Mouse (Mus musculus) C2C12 (cell line): Measurements from ENCODE around the gene Trpv4. TPM values are rescaled to one million over a fixed set of nuclear protein-coding genes. Genes with fewer than 3 reads are reported as not detected.

Source experiments
- H3K27me3 ChIP-seq: one replicate; pipeline ENCODE4 v1.6.1; 2011; ENCODE audit not compliant: control insufficient read depth, insufficient read depth, insufficient read length
- H3K36me3 ChIP-seq: one replicate; pipeline ENCODE4 v1.6.1; 2011; ENCODE audit not compliant: control insufficient read depth, insufficient read depth
- H3K4me3 ChIP-seq: one replicate; pipeline ENCODE4 v1.5.1; 2011; ENCODE audit warnings: mild to moderate bottlenecking, control low read depth; ENCODE audit not compliant: poor library complexity, insufficient read depth, severe bottlenecking
- H3K79me2 ChIP-seq: one replicate; pipeline ENCODE4 v1.6.1; 2011; ENCODE audit not compliant: control insufficient read depth, insufficient read depth
- H3K79me3 ChIP-seq: one replicate; pipeline ENCODE4 v1.6.1; 2011; ENCODE audit warnings: low read depth, control low read depth
- H3ac ChIP-seq: one replicate; pipeline ENCODE3; 2011; ENCODE audit warnings: low read depth; ENCODE audit not compliant: control insufficient read depth, insufficient read length
- CEBPB ChIP-seq: IDR thresholded peaks from one replicate; pipeline ENCODE4 v1.6.1; 2011; ENCODE audit warnings: low read depth, mild to moderate bottlenecking, control low read depth, moderate library complexity
- CTCF ChIP-seq: IDR thresholded peaks from one replicate; pipeline ENCODE4 v1.5.1; 2011; ENCODE audit not compliant: control insufficient read depth, insufficient read depth, insufficient read length
- FOSL1 ChIP-seq: IDR thresholded peaks from one replicate; pipeline ENCODE4 v1.8.0; 2011; ENCODE audit warnings: mild to moderate bottlenecking, low read length; ENCODE audit not compliant: poor library complexity, insufficient read depth, severe bottlenecking
- MAX ChIP-seq: IDR thresholded peaks from one replicate; pipeline ENCODE4 v1.6.1; 2011; ENCODE audit warnings: mild to moderate bottlenecking, control low read depth
- MYOD1 ChIP-seq: IDR thresholded peaks from one replicate; pipeline ENCODE4 v1.6.1; 2011; ENCODE audit warnings: low read depth; ENCODE audit not compliant: control insufficient read depth, insufficient read length
- MYOG ChIP-seq: IDR thresholded peaks from one replicate; pipeline ENCODE4 v1.6.1; 2011; ENCODE audit not compliant: control insufficient read depth, insufficient read length; ENCODE audit errors: extremely low read depth
- USF1 ChIP-seq: IDR thresholded peaks from one replicate; pipeline ENCODE4 v1.6.1; 2011; ENCODE audit warnings: low read depth, mild to moderate bottlenecking, control low read depth, moderate library complexity
- long read RNA-seq, 2 experiments: library from polyadenylated mRNA; unstranded; transcript quantifications; one replicate each; pipeline ENCODE4 v2.0.0; 2019 to 2020
- polyA plus RNA-seq: library from polyadenylated mRNA; unstranded; fragments of >200 nt; fragmentation: generic; extraction: Trizol; gene quantifications from one replicate; pipeline ENCODE4 v1.2.1, GENCODE M21; 2012; ENCODE audit warnings: missing spikeins

Trpv4 gene
- polyA plus RNA-seq: 0.55 TPM
- long read RNA-seq, experiment 1: 0 reads
- long read RNA-seq, experiment 2, partial matches to known transcripts: 1 of 6 reads
- long read RNA-seq, experiment 2, other reads (novel, unspliced or antisense): 1 of 6 reads

GRCm38 (mm10) chr5:114658255-114658654 lies at the start of gene Trpv4:
Trpv4 (minus strand) TSS chr5:114658421.
- Histone ChIP-seq H3K79me3 (no peaks in the 10 kb centered on the region), H3ac (peak within 1 kb of the TSS; percentile 21), H3K79me2 (no peaks in the 10 kb centered on the region), H3K27me3 (no peaks in the 10 kb centered on the region), H3K36me3 (no peaks in the 10 kb centered on the region), H3K4me3 (no peak within 1 kb of the TSS)
- TF ChIP-seq FOSL1: no peak
- no peak for TF ChIP-seq USF1
- TF ChIP-seq CTCF: no peak
- TF ChIP-seq MYOG: no peak
- no peak for TF ChIP-seq MAX
- no peak for TF ChIP-seq MYOD1
- no peak for TF ChIP-seq CEBPB

GRCm38 (mm10) chr5:114707265-114708068 lies 49.2 kb upstream of the Trpv4 start, which contains the start of gene Tchp:
Tchp (plus strand) TSS chr5:114707760.
- Histone ChIP-seq H3ac (peak within 1 kb of the TSS; percentile 93), H3K36me3 (peaks cover 18% of the 10 kb centered on the region), H3K79me2 (peaks cover 10% of the 10 kb centered on the region), H3K27me3 (peaks cover 6% of the 10 kb centered on the region), H3K79me3 (no peaks in the 10 kb centered on the region), H3K4me3 (peak within 1 kb of the TSS; percentile 64)
- no peak for TF ChIP-seq MAX
- TF ChIP-seq MYOG: no peak
- TF ChIP-seq CEBPB: no peak
- TF ChIP-seq MYOD1: no peak
- TF ChIP-seq CTCF: no peak
- TF ChIP-seq FOSL1: no peak
- TF ChIP-seq USF1: no peak

GRCm38 (mm10) chr5:114702403-114703392 lies 44.5 kb upstream of the Trpv4 start:
- Histone ChIP-seq H3K79me2 (no peaks in the 10 kb centered on the region), H3ac (no peak overlapping the region), H3K79me3 (no peaks in the 10 kb centered on the region), H3K4me3 (no peak overlapping the region), H3K36me3 (no peaks in the 10 kb centered on the region), H3K27me3 (peaks cover 6% of the 10 kb centered on the region)
- TF ChIP-seq CTCF: peak; percentile 59
- TF ChIP-seq MYOD1: no peak
- TF ChIP-seq MYOG: no peak
- no peak for TF ChIP-seq MAX

GRCm38 (mm10) chr5:114699015-114699414 lies 40.8 kb upstream of the Trpv4 start:
- no peaks in the 10 kb centered on the region for H3K36me3 ChIP-seq
- H3ac ChIP-seq: no peak overlapping the region
- H3K79me3 ChIP-seq: no peaks in the 10 kb centered on the region
- TF ChIP-seq CTCF: no peak
- peaks cover 5% of the 10 kb centered on the region for H3K27me3 ChIP-seq
- H3K4me3 ChIP-seq: no peak overlapping the region
- H3K79me2 ChIP-seq: no peaks in the 10 kb centered on the region

- H3K36me3 ChIP-seq: no peaks in the 10 kb centered on the region
- no peak overlapping the region for H3K4me3 ChIP-seq
- H3ac ChIP-seq: no peak overlapping the region
- TF ChIP-seq MYOG (no peak), CTCF (no peak), USF1 (no peak), MAX (no peak), CEBPB (no peak), MYOD1 (no peak), FOSL1 (no peak)
- H3K79me3 ChIP-seq: no peaks in the 10 kb centered on the region
- H3K79me2 ChIP-seq: no peaks in the 10 kb centered on the region
- H3K27me3 ChIP-seq: peaks cover 10% of the 10 kb centered on the region
Measured at GRCm38 (mm10) chr5:114698044-114698746, 40.0 kb upstream of the Trpv4 start.
